Mouse (Mus musculus) liver, embryonic 16.5 days (tissue): ENCODE data around the gene Fbxl13. TPM values are rescaled to one million over a fixed set of nuclear protein-coding genes. Genes with fewer than 3 reads are reported as not detected.
A peak's percentile ranks its signal among the peaks of the same experiment; 100 is the strongest.
"Not testable (repeated sequence)": the region's sequence is repeated elsewhere in the genome, so short reads cannot be mapped to it uniquely, and the experiment has no call there.

Experiments used
- ATAC-seq: fragments of 200-750 bp; cut with Nextera tagmentation; 2 replicates; pipeline ENCODE4 v1.8.0; 2017; ENCODE audit warnings: low read depth, mild to moderate bottlenecking, moderate number of reproducible peaks, moderate library complexity
- H3K27ac ChIP-seq: fragments of 300-500 bp; sonication (generic); 2 replicates; pipeline ENCODE4 v1.5.1; 2014; ENCODE audit warnings: mild to moderate bottlenecking, low read length
- H3K27me3 ChIP-seq: fragments of 300-500 bp; sonication (generic); 2 replicates; pipeline ENCODE4 v1.6.1; 2014; ENCODE audit warnings: low read depth, low read length, mixed read lengths; ENCODE audit not compliant: control insufficient read depth, insufficient read depth
- H3K36me3 ChIP-seq: fragments of 300-500 bp; sonication (generic); 2 replicates; pipeline ENCODE4 v1.6.1; 2014; ENCODE audit warnings: mild to moderate bottlenecking; ENCODE audit not compliant: control insufficient read depth, insufficient read depth
- H3K4me1 ChIP-seq: fragments of 300-500 bp; sonication (generic); 2 replicates; pipeline ENCODE4 v1.6.1; 2014; ENCODE audit warnings: low read depth, low read length, mixed read lengths; ENCODE audit not compliant: control insufficient read depth
- H3K4me2 ChIP-seq: fragments of 300-500 bp; sonication (generic); 2 replicates; pipeline ENCODE4 v1.6.1; 2014; ENCODE audit warnings: low read depth, low read length, mixed read lengths
- H3K4me3 ChIP-seq: fragments of 300-500 bp; sonication (generic); 2 replicates; pipeline ENCODE4 v1.5.1; 2014; ENCODE audit warnings: low read depth, mild to moderate bottlenecking, low read length
- H3K9ac ChIP-seq: fragments of 300-500 bp; sonication (generic); 2 replicates; pipeline ENCODE4 v1.6.1; 2014; ENCODE audit warnings: low read depth, low read length
- H3K9me3 ChIP-seq: fragments of 300-500 bp; sonication (generic); replicated peaks from 2 replicates; pipeline ENCODE4 v1.6.1; 2016; ENCODE audit warnings: low read length; ENCODE audit not compliant: control insufficient read depth
- WGBS: fragments of 180-500 bp; shearing (Covaris S2); extraction: QIAGEN DNeasy Blood & Tissue Kit; methylation state at CpG from one replicate; pipeline ENCODE4 v1.1.7; 2014; ENCODE audit not compliant: insufficient replicate concordance; 5-methylcytosine and 5-hydroxymethylcytosine counted together
- polyA plus RNA-seq: library from polyadenylated mRNA; unstranded; fragments of >200 nt; fragmentation: Nextera tagmentation; extraction: Ambion mirVana; gene quantifications from 2 replicates; pipeline ENCODE4 v1.2.1, GENCODE M21; 2015

Gene Fbxl13
- polyA plus RNA-seq, 1 experiment from 2014 or later, result 0.11 TPM

DNA sequence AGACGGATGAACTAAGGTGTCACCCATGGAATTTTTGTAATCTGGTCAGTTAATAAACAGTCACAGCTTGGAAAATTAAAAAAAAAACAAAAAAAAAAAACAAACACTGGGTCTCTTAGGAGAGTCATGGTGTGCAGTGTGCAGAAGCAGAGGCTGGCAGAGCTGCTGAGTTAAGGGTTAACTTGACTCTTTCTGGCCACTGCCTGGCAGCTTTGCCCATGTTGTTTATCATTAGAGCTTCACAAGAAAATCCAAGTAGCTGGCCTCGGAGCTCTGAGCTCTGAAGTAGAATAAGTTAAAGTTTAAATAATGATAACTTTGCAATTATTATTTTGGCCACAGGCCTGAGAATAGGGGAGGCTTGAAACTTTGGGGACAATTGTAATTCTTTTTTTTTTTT, 45.9 kb downstream of the Fbxl13 start:
- not testable (repeated sequence) for H3K9me3 ChIP-seq, H3K27me3 ChIP-seq, ATAC-seq, H3K4me3 ChIP-seq, H3K27ac ChIP-seq, H3K4me1 ChIP-seq, H3K4me2 ChIP-seq, H3K36me3 ChIP-seq, H3K9ac ChIP-seq
- WGBS, result 38% methylated on average over 2 of the region's 2 CpGs

DNA sequence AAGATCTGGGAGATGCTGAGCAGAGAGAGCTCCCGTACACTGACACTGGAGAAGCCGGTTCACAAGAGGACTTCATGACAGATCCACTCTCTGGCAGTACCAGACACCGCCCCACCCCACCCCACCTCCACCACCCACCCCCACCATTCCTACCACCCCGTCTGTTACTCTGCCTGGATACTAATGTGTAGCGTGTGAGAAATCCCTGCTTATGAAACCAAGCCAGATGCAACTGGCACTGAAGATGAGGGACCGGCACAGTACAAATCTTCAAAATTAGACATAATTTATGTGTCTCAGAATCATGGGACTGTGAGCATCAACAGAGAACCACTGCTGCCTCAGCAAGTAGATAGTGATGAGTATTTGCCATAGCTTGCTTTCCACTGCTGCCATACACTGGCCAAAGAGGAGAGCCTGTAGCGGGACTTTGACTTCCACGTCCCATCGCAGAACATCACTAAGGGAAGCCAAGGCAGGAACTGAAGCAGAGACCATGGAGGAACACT, 52.2 kb downstream of the Fbxl13 start:
- Histone ChIP-seq H3K27me3 (no peaks in the 10 kb centered on the region), H3K4me2 (no peak overlapping the region), H3K36me3 (no peaks in the 10 kb centered on the region), H3K27ac (no peak overlapping the region), H3K4me3 (no peak overlapping the region), H3K9ac (no peak overlapping the region), H3K4me1 (no peaks in the 10 kb centered on the region), H3K9me3 (no peaks in the 10 kb centered on the region)
- WGBS, result 71% methylated on average over 9 of the region's 9 CpGs
- no peak for ATAC-seq

DNA sequence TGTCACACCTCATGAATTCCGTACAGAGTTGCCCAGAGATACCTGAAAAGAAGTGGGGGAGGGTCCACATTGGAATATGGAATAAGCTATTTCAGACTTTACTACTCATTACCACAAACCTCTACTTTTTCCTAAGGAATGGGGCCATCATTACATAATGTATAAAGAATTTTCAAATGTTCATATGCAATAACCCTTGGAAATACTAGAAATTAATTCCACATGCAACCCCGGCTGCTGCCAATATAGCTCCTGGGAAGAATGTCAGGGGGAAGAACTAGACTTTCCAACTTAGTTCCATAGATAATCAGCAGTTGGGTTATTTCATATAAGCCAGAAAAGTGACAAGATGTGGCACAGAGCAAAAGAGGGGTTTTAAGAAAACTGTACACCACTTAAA, 53.3 kb downstream of the Fbxl13 start:
- ATAC-seq, result no peak
- Histone ChIP-seq H3K9me3 (no peaks in the 10 kb centered on the region), H3K27ac (no peak overlapping the region), H3K9ac (no peak overlapping the region), H3K4me3 (no peak overlapping the region), H3K4me2 (no peak overlapping the region), H3K4me1 (no peaks in the 10 kb centered on the region), H3K27me3 (no peaks in the 10 kb centered on the region), H3K36me3 (no peaks in the 10 kb centered on the region)
- 76% methylated on average over 2 of the region's 2 CpGs for WGBS

DNA sequence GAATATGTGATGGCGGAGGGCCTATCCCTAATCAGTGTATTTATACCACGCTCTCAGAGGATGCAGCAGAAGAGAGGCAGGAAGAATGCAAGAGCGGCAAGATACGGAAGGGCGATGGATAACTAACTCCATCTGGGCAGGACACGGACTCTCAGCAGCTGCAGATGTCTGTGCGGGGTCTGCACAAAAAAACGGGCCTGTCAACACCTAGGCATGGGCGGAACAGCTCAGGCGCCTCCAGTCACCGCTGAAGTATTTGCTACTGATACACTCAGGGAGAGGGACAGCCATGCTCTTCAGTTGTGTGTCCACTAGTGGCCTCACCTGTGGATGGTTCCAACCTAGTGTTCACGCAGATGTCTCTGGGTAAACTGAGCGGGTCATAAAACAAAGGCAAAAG, 57.2 kb downstream of the Fbxl13 start:
- ATAC-seq, result no peak
- Histone ChIP-seq H3K4me2 (no peak overlapping the region), H3K36me3 (no peaks in the 10 kb centered on the region), H3K9me3 (no peaks in the 10 kb centered on the region), H3K9ac (no peak overlapping the region), H3K4me1 (no peaks in the 10 kb centered on the region), H3K27ac (no peak overlapping the region), H3K27me3 (no peaks in the 10 kb centered on the region), H3K4me3 (no peak overlapping the region)
- WGBS, result 82% methylated on average over 13 of the region's 13 CpGs

DNA sequence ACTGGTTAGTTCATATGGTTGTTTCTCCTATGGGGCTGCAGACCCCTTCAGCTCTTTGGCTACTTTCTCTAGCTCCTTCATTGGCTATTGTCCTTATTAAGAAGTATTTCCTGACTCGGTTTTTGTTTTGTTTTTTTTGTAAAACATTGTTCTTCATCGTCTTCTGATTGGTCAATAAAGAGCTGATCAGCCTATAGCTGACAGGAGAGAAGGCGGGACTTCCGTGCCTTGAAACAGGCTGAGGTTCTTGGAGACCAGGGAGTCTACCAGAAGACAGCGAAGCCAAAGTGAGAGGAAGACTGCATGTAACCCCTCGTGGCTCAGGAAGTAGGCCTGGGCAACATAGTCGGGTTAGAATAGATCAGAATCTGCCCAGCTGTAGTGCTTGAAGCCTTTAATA, 57.8 kb downstream of the Fbxl13 start:
- no peaks in the 10 kb centered on the region for H3K36me3 ChIP-seq
- 53% methylated on average over 7 of the region's 7 CpGs for WGBS

DNA sequence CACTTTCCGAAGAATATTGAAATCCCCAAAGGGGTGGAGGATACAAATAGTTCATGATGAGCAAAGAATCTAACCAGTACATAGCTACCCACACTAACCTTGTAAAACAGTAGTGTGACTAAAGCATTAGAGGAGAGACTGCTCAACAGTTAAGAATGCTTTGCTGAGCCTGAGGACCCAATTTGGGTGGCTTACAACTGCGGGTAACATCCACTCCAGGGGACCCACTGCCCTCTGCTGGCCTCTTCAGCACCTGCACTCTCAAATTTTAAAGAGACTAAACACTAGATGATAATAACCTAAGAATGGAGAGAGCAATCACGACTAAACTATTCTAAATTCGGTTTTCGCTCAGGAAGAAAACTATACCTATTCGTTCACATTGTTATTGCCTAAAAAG, 58.7 kb downstream of the Fbxl13 start:
- H3K36me3 ChIP-seq, result no peaks in the 10 kb centered on the region
- H3K4me1 ChIP-seq, result no peaks in the 10 kb centered on the region
- H3K4me3 ChIP-seq, result no peak overlapping the region
- H3K4me2 ChIP-seq, result no peak overlapping the region
- no peak overlapping the region for H3K27ac ChIP-seq
- WGBS, result 40% methylated on average over 6 of the region's 6 CpGs
- H3K27me3 ChIP-seq, result no peaks in the 10 kb centered on the region
- H3K9me3 ChIP-seq, result no peaks in the 10 kb centered on the region
- no peak overlapping the region for H3K9ac ChIP-seq
- no peak for ATAC-seq

More for the DNA sequence above, 57.8 kb downstream of the Fbxl13 start:
- H3K4me3 ChIP-seq, result no peak overlapping the region
- H3K4me2 ChIP-seq, result no peak overlapping the region
- H3K9ac ChIP-seq, result no peak overlapping the region
- H3K27ac ChIP-seq, result no peak overlapping the region
- H3K9me3 ChIP-seq, result no peaks in the 10 kb centered on the region
- H3K4me1 ChIP-seq, result no peaks in the 10 kb centered on the region
- ATAC-seq, result no peak
- no peaks in the 10 kb centered on the region for H3K27me3 ChIP-seq

DNA sequence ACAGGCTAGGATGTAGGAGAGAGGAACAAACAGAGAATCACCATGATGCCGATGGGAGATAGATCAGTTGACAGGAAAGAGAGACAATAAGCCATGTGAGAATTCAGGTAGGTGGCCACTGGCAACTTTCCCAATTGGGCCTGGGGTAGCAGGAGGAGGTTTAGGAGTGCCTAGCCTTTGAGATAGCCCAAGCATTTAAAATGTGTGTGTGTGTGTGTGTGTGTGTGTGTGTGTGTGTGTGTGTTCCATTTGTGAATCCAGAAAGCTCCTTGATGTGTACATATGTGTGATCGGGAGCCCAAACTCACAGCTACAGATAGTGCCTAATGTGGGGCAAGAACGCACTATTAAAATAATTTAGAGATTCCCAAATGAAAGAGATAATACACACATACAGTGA, 67.3 kb downstream of the Fbxl13 start:
- H3K4me3 ChIP-seq, result no peak overlapping the region
- WGBS, result 63% methylated on average over 3 of the region's 3 CpGs
- no peaks in the 10 kb centered on the region for H3K9me3 ChIP-seq
- no peak overlapping the region for H3K27ac ChIP-seq
- H3K27me3 ChIP-seq, result no peaks in the 10 kb centered on the region
- no peak overlapping the region for H3K4me2 ChIP-seq
- no peaks in the 10 kb centered on the region for H3K36me3 ChIP-seq
- no peaks in the 10 kb centered on the region for H3K4me1 ChIP-seq
- H3K9ac ChIP-seq, result no peak overlapping the region
- ATAC-seq, result no peak

DNA sequence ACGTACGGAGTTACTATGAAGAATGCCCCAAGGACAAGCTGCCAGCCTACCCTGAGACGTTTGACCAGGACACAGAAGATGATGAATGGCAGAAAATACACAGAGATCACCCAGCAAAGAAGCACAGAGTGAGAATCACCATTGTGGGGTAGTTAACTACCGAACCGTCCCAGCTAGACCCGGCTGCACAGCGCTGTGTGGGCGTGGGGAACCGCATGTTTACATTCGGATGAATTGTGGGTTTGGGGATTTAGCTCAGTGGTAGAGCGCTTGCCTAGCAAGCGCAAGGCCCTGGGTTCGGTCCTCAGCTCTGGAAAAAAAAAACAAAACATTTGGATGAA, 70.3 kb downstream of the Fbxl13 start:
- H3K27ac ChIP-seq, result peak overlapping the region; percentile 38

DNA sequence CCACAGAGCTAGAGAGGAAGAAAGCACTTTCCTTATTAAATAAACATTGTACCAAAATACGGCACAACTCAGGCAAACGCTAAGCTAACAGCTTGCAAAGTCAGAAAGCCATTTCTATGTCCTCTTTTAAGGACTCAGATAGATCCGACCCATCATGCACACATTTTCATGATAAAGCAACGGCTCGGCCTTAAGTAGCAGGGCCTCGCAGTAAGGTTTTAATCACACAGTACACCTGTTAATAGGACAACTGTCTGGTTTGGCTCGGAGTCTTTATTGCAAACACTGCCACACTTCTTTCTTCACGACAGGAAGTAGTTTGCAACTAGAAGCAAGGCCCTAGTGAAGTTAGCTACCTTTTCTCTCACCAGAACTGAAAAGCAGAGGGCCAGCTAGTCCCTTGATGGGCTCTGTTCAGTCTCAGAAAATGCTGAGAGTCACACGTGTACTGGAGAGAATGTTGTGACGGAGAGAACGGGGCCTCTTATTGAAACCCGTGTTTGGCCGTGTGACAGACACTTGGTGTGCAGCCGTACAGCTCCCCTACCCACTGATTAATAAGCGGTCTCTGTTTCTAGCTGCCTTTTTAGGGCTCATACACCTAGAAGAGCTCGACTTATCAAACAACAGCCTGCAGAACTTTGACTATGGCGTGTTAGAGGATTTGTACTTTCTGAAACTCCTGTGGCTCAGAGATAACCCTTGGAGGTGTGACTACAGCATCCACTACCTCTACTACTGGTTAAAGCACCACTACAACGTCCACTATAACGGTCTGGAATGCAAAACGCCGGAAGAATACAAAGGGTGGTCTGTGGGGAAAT, 70.8 kb downstream of the Fbxl13 start:
- peak; percentile 84 for ATAC-seq
- H3K9me3 ChIP-seq, result no peaks in the 10 kb centered on the region
- H3K4me3 ChIP-seq, result peak overlapping the region; percentile 12
- WGBS, result 41% methylated on average over 21 of the region's 21 CpGs
- H3K9ac ChIP-seq, result no peak overlapping the region
- H3K27ac ChIP-seq, result peak overlapping the region; percentile 70
- H3K27me3 ChIP-seq, result no peaks in the 10 kb centered on the region
- H3K4me2 ChIP-seq, result peak overlapping the region; percentile 31
- peaks cover 3% of the 10 kb centered on the region for H3K4me1 ChIP-seq
- H3K36me3 ChIP-seq, result no peaks in the 10 kb centered on the region

More for the DNA sequence above, 70.3 kb downstream of the Fbxl13 start:
- Histone ChIP-seq H3K36me3 (no peaks in the 10 kb centered on the region), H3K27me3 (no peaks in the 10 kb centered on the region), H3K4me3 (peak overlapping the region; percentile 12), H3K4me2 (peak overlapping the region; percentile 31), H3K4me1 (peaks cover 3% of the 10 kb centered on the region), H3K9ac (no peak overlapping the region), H3K9me3 (no peaks in the 10 kb centered on the region)
- WGBS, result 65% methylated on average over 13 of the region's 13 CpGs
- ATAC-seq, result no peak
